Mouse (Mus musculus) midbrain, embryonic 15.5 days (tissue): ENCODE results near the gene Dab1. TPM values are rescaled to one million over a fixed set of nuclear protein-coding genes. Genes with fewer than 3 reads are reported as not detected.

Experiments
- ATAC-seq: fragments of 200-750 bp; cut with Nextera tagmentation; replicated peaks from 2 replicates; pipeline ENCODE4 v1.8.0; 2017; ENCODE audit warnings: moderate TSS enrichment
- H3K27ac ChIP-seq: fragments of 300-500 bp; sonication (generic); 2 replicates; pipeline ENCODE4 v1.5.1; 2015; ENCODE audit warnings: mild to moderate bottlenecking, inconsistent platforms
- H3K27me3 ChIP-seq: fragments of 300-500 bp; sonication (generic); replicated peaks from 2 replicates; pipeline ENCODE4 v1.6.1; 2015; ENCODE audit warnings: inconsistent platforms
- H3K36me3 ChIP-seq: fragments of 300-500 bp; sonication (generic); replicated peaks from 2 replicates; pipeline ENCODE4 v1.6.1; 2015; ENCODE audit warnings: inconsistent platforms
- H3K4me1 ChIP-seq: fragments of 300-500 bp; sonication (generic); 2 replicates; pipeline ENCODE4 v1.6.1; 2015; ENCODE audit warnings: inconsistent platforms
- H3K4me2 ChIP-seq: fragments of 300-500 bp; sonication (generic); 2 replicates; pipeline ENCODE4 v1.6.1; 2015; ENCODE audit warnings: inconsistent platforms, mild to moderate bottlenecking, moderate library complexity
- H3K4me3 ChIP-seq: fragments of 300-500 bp; sonication (generic); 2 replicates; pipeline ENCODE4 v1.5.1; 2015; ENCODE audit warnings: mild to moderate bottlenecking, inconsistent platforms
- H3K9ac ChIP-seq: fragments of 300-500 bp; sonication (generic); 2 replicates; pipeline ENCODE4 v1.6.1; 2015; ENCODE audit warnings: mild to moderate bottlenecking, inconsistent platforms
- H3K9me3 ChIP-seq: fragments of 300-500 bp; sonication (generic); 2 replicates; pipeline ENCODE4 v1.6.1; 2016; ENCODE audit warnings: inconsistent platforms
- WGBS: fragments of 180-500 bp; shearing (Covaris S2); methylation state at CpG from one replicate; pipeline ENCODE4 v1.1.7; 2015; ENCODE audit warnings: mixed read lengths; 5-methylcytosine and 5-hydroxymethylcytosine counted together
- polyA plus RNA-seq: library from polyadenylated mRNA; unstranded; fragments of >200 nt; fragmentation: Nextera tagmentation; extraction: Ambion mirVana; gene quantifications from 2 replicates; pipeline ENCODE4 v1.2.1, GENCODE M21; 2015

Dab1 gene
- polyA plus RNA-seq, 1 experiment from 2014 or later, result 135 TPM

DNA sequence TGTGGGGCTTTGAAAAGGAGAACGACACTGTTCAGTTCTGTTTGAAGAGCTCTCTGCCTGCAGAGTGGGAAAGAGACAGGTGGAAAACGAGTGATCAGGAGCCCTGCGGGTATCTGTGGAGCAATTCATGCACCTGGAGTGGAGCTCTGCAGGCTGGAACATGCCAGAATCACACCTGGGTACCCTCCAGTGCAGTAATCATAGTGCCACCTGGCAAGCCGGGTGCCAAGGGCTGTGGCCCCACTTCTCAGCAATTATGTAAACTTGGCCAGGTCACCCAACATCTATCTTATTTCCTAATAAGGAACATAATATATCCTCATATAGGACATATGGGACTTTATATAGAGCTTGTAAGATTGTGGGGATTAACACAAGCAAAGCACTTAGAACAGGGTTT, 156.6 kb downstream of the Dab1 start:
- Histone ChIP-seq H3K4me3 (no peak overlapping the region), H3K36me3 (no peaks in the 10 kb centered on the region), H3K27me3 (no peaks in the 10 kb centered on the region), H3K4me1 (no peaks in the 10 kb centered on the region), H3K9ac (no peak overlapping the region), H3K4me2 (no peak overlapping the region), H3K27ac (no peak overlapping the region), H3K9me3 (no peaks in the 10 kb centered on the region)
- ATAC-seq, result no peak
- 80% methylated on average over 4 of the region's 4 CpGs for WGBS

DNA sequence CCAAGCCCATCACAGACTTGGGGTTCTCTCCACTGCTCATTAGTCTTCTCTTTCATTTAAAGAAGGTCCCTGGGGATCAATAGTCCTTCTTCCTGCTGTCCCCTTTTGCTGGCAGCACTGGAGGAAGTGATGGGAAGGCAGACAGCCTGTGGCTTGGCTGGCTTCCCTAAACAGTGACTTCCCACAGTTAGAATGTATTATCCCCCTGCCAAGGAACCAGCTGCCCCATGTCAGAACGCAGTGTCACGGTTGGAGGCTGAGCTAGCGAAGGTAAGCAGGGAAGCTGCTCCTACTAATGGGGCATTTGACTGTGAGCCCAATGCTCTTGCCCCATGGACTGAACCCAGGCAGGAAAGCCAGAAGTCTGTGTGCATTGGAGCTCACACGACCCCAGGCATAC, 162.2 kb downstream of the Dab1 start:
- no peak overlapping the region for H3K4me3 ChIP-seq
- no peaks in the 10 kb centered on the region for H3K9me3 ChIP-seq
- no peaks in the 10 kb centered on the region for H3K36me3 ChIP-seq
- no peak overlapping the region for H3K27ac ChIP-seq
- 66% methylated on average over 4 of the region's 4 CpGs for WGBS
- H3K4me2 ChIP-seq, result no peak overlapping the region
- no peak overlapping the region for H3K9ac ChIP-seq
- H3K27me3 ChIP-seq, result no peaks in the 10 kb centered on the region
- H3K4me1 ChIP-seq, result no peaks in the 10 kb centered on the region
- no peak for ATAC-seq

DNA sequence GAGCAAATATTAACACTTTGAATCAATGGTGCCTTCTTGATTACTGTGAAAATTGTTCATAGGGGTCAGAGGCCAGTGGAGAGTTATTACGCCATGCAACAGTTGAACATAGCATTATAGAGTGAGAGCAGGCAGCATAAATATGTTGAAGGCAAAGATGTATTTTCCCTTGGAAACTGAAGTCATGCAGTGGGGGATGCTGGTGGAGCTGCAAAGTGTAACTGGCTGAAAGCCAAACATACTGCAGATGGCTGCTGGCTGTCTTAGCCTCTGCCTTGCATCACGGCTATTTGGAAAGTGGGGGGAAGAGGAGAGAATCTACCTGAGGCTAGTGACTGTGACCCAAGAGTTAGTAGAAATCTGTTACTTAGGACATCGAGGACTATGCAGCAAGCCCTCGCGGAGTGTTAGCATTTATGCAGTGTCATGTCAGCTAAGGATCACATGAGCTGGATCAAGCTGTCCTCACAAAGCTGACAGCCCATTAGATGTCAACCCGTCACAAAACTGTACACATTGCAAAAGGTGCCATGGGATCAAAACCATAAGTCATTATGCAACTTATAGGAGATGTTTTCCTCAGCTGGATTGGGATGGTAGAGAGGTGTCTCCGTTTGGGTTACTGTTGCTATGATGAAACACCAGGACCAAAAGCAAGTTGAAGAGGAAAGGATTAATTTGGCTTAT, 164.5 kb downstream of the Dab1 start:
- 92% methylated on average over 7 of the region's 7 CpGs for WGBS
- Histone ChIP-seq H3K36me3 (no peaks in the 10 kb centered on the region), H3K4me3 (no peak overlapping the region), H3K9ac (no peak overlapping the region), H3K4me1 (no peaks in the 10 kb centered on the region), H3K27ac (no peak overlapping the region), H3K27me3 (no peaks in the 10 kb centered on the region), H3K9me3 (no peaks in the 10 kb centered on the region), H3K4me2 (no peak overlapping the region)
- no peak for ATAC-seq

DNA sequence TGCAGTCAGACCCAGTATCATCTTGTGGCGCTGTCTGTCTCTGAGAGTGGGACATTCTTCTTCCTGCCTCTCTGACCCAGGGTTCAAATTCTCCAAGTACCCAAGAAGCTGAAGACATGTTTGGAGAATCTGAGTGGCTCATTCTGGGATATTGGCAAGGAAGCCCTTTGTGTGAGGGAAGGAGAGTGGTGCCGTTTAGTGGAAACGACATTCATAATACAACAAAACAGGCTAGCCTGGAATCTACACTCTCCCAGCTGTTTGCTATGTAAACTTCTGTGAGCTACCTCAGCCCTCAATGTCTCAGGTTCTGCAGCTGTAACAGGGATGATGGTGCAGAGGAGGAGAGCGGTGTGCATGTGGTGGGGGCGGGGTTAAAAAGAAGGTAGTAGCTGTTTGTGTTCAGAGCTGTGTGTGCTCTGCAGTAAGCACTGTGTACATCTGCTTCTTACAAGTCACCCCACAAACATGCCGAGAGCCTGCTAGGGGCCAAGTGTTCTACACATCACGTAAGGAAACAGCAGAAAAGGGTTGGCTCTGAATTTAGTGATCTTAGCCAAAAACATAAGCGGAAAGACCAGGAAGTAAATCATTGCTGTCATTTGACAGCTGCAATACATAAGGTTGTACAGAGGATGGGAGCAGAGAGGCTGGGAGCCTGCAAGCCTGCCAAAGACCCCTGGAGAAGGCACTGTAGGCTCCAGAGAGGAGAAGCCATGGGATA, 174.6 kb downstream of the Dab1 start:
- peaks cover 13% of the 10 kb centered on the region for H3K4me1 ChIP-seq

DNA sequence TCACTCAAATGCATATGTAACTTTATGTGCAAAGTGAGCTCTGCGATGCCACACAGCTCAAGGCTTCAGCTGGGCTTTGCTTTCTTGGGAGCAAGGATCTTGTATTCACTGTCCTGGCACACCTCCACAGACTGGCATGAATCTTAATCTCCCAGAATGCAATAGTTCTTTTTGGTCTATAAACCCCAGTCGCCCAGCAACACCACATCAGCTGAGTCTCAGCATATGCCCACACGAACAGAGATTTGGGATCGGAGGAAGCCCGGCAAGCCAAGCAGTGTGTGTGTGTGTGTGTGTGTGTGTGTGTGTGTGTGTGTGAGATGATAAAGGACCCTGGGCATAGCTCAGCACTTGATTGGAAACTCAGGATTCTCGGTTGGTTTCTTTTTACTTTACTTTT, 177.3 kb downstream of the Dab1 start:
- no peak for ATAC-seq

More for the DNA sequence above, 174.6 kb downstream of the Dab1 start:
- H3K27me3 ChIP-seq, result no peaks in the 10 kb centered on the region
- H3K36me3 ChIP-seq, result no peaks in the 10 kb centered on the region
- H3K4me3 ChIP-seq, result no peak overlapping the region
- H3K4me2 ChIP-seq, result no peak overlapping the region
- no peak overlapping the region for H3K27ac ChIP-seq
- no peak for ATAC-seq
- 86% methylated on average over 8 of the region's 8 CpGs for whole genome bisulfite sequencing
- no peak overlapping the region for H3K9ac ChIP-seq
- H3K9me3 ChIP-seq, result no peaks in the 10 kb centered on the region

DNA sequence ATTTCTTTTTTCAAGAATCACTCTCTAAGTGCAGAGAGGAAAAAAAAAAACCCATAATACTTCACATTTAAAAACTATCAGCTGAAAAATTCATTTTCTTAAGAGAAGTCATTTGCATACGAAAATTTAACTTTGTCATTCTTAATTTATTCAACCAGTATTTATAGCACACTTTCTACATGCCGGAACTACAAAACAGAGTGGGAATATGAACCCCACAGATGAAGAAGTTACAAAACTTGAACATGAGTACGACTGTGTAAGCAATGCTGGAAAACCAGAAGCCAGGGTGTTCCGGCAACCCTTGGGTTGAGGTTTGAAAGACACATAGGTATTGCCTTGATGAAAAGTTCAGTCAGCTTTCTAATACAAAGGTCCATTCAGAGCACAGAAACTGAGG, 183.3 kb downstream of the Dab1 start:
- H3K36me3 ChIP-seq, result no peaks in the 10 kb centered on the region
- H3K4me3 ChIP-seq, result no peak overlapping the region
- H3K9ac ChIP-seq, result no peak overlapping the region
- H3K9me3 ChIP-seq, result no peaks in the 10 kb centered on the region
- ATAC-seq, result no peak
- peaks cover 11% of the 10 kb centered on the region; the same call in 1 of the 2 replicates for H3K4me1 ChIP-seq
- H3K27me3 ChIP-seq, result no peaks in the 10 kb centered on the region
- no peak overlapping the region for H3K4me2 ChIP-seq
- WGBS, result 92% methylated on average over 4 of the region's 4 CpGs
- H3K27ac ChIP-seq, result no peak overlapping the region

More for the DNA sequence above, 177.3 kb downstream of the Dab1 start:
- Histone ChIP-seq H3K36me3 (no peaks in the 10 kb centered on the region), H3K27ac (no peak overlapping the region), H3K9me3 (no peaks in the 10 kb centered on the region), H3K4me1 (peaks cover 13% of the 10 kb centered on the region), H3K27me3 (no peaks in the 10 kb centered on the region), H3K9ac (no peak overlapping the region), H3K4me2 (no peak overlapping the region), H3K4me3 (no peak overlapping the region)
- 68% methylated on average over 6 of the region's 6 CpGs for WGBS

DNA sequence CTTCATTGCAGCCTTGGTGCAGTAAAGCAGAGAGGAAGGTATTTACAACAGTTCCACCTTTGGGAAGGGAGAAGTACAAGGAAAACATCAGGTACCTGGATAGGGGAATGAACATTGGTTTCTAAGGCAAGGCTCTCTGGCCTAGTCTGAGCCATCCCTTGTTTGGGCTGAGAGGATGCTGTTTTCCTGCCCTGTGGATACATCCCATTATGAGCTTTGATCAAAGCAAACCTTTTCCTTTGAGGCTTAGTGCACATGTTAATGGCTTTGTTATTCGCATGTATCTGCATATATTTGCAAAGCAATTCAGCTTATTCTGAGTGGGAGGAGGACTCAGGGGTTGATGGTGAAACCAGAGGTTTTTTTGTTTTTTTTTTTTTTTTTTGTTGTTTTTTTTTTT, 185.3 kb downstream of the Dab1 start:
- H3K27ac ChIP-seq, result no peak overlapping the region
- peaks cover 11% of the 10 kb centered on the region; the same call in 1 of the 2 replicates for H3K4me1 ChIP-seq
- ATAC-seq, result peak; percentile 58; the same call in 1 of the 2 replicates
- H3K9me3 ChIP-seq, result no peaks in the 10 kb centered on the region
- WGBS, result 35% methylated on average over 1 of the region's 1 CpGs
- H3K27me3 ChIP-seq, result no peaks in the 10 kb centered on the region
- H3K9ac ChIP-seq, result no peak overlapping the region
- H3K4me2 ChIP-seq, result no peak overlapping the region
- H3K36me3 ChIP-seq, result no peaks in the 10 kb centered on the region
- no peak overlapping the region for H3K4me3 ChIP-seq

DNA sequence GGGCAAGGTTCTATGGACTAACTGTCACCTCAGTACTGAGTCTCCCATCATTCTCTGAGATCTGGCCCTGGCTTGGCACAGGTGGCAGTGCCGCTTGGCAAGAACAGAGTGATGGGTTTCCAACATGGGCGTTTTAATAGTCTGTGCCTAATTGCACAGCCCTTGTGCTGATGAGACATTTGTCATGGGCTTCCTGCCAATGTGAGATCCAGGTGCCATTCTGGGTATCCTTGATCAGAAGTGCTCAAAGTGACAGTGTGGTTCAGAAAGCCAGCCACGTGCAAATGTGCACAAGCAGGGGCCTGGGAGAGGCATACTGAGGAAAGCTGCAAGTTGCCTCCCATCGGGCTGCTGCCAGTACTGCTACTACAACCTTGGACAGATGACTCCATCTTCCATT, 203.5 kb downstream of the Dab1 start:
- no peak overlapping the region for H3K4me2 ChIP-seq
- H3K9ac ChIP-seq, result no peak overlapping the region
- no peaks in the 10 kb centered on the region for H3K27me3 ChIP-seq
- WGBS, result 84% methylated on average over 4 of the region's 4 CpGs
- no peak overlapping the region for H3K27ac ChIP-seq
- no peaks in the 10 kb centered on the region for H3K4me1 ChIP-seq
- H3K36me3 ChIP-seq, result no peaks in the 10 kb centered on the region
- no peak for ATAC-seq
- no peak overlapping the region for H3K4me3 ChIP-seq
- H3K9me3 ChIP-seq, result no peaks in the 10 kb centered on the region

DNA sequence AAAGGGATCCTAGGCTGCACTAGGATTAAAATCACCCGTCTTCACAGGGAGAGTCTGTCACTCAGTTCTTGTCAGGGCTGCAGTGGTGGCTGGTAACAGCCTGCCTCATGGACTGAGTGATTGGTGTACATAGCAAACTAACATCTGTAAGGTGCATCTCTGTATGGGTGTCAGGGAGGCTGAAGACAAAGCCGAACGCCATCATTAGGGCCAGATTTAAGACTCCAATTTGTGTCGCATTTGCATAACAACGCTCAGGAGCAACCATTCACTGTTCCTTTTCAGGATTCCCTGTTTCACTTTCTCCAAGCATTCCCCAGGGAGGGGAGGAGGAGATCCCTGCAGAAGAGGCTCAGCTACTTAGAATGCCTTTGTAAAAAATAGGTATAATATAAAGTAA, 219.2 kb downstream of the Dab1 start:
- Histone ChIP-seq H3K4me2 (no peak overlapping the region), H3K9me3 (no peaks in the 10 kb centered on the region), H3K9ac (no peak overlapping the region), H3K27ac (no peak overlapping the region), H3K4me3 (no peak overlapping the region), H3K4me1 (peaks cover 6% of the 10 kb centered on the region), H3K36me3 (no peaks in the 10 kb centered on the region), H3K27me3 (no peaks in the 10 kb centered on the region)
- 8% methylated on average over 5 of the region's 5 CpGs for WGBS
- no peak; the same call in 1 of the 2 replicates for ATAC-seq

DNA sequence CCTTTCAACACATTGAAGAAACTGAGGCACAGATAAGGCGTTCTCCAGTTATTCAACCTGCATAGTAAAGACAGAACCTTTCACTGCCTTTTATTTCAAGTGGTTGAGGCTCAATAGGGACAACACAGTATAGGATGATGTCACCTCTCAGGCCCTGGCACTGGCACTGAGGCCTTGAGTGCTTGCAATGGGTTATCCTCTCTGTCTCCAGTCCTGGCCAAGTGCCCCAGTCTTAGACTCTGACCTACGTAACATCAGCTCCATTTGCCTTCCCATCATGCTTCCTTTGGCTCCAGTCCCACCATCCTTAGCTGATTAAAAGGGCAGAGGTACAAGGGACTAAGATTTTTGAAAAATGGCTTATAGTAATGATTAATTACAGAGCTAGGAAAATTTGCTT, 220.4 kb downstream of the Dab1 start:
- WGBS, result 89% methylated on average over 2 of the region's 2 CpGs
- Histone ChIP-seq H3K9me3 (no peaks in the 10 kb centered on the region), H3K9ac (no peak overlapping the region), H3K4me1 (peaks cover 6% of the 10 kb centered on the region), H3K4me3 (no peak overlapping the region), H3K27me3 (no peaks in the 10 kb centered on the region), H3K4me2 (no peak overlapping the region), H3K27ac (no peak overlapping the region), H3K36me3 (no peaks in the 10 kb centered on the region)
- ATAC-seq, result no peak

DNA sequence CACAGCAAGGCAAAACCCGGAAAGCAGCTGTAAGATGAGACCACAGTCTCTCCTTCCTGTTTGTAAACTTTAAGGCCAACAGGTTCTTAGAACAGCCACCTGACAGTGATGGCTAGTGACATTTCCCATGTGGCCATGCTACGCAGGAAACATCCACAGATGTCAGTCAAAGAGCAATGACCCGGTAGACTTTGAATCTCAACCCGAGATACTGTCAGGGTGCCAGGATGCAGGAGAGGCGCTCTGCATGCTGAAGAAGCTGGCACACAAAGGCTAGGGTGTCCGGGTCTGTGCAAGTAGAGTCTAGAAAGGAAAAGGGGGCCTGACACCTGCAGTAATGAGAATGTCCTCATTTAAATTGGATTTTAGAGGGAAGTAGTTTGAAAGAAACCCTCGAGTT, 222.0 kb downstream of the Dab1 start:
- no peaks in the 10 kb centered on the region for H3K36me3 ChIP-seq
- H3K27ac ChIP-seq, result no peak overlapping the region
- H3K9me3 ChIP-seq, result no peaks in the 10 kb centered on the region
- no peak for ATAC-seq
- WGBS, result 56% methylated on average over 7 of the region's 7 CpGs
- peaks cover 10% of the 10 kb centered on the region for H3K4me1 ChIP-seq
- H3K9ac ChIP-seq, result no peak overlapping the region
- H3K27me3 ChIP-seq, result no peaks in the 10 kb centered on the region
- no peak overlapping the region for H3K4me2 ChIP-seq
- H3K4me3 ChIP-seq, result no peak overlapping the region

DNA sequence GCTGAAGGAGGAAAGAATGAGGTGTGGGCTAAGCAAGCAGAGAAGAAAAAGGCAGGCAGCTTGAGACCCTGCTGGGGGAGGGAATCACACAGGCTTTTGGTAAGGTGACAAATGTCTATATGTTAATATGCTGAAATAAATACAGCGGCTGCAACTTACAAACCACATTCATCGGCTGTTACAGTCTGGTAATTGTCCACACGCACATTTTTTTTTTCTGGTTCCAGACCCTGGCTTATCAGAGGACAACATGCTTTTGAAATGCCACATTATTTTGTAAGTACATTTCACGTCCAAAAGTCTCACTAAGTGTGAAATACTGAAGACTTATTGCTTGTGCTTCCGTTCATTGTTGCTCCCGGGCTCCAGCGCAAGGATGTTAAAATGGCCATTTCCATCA, 225.5 kb downstream of the Dab1 start:
- ATAC-seq, result no peak
- Histone ChIP-seq H3K27ac (no peak overlapping the region), H3K4me3 (no peak overlapping the region), H3K9ac (0 out of 2 replicates have a peak overlapping the region, but pooled peaks have one; percentile 12), H3K4me1 (peaks cover 7% of the 10 kb centered on the region; the same call in 1 of the 2 replicates), H3K27me3 (no peaks in the 10 kb centered on the region), H3K9me3 (no peaks in the 10 kb centered on the region), H3K4me2 (no peak overlapping the region), H3K36me3 (no peaks in the 10 kb centered on the region)
- 70% methylated on average over 7 of the region's 7 CpGs for WGBS

DNA sequence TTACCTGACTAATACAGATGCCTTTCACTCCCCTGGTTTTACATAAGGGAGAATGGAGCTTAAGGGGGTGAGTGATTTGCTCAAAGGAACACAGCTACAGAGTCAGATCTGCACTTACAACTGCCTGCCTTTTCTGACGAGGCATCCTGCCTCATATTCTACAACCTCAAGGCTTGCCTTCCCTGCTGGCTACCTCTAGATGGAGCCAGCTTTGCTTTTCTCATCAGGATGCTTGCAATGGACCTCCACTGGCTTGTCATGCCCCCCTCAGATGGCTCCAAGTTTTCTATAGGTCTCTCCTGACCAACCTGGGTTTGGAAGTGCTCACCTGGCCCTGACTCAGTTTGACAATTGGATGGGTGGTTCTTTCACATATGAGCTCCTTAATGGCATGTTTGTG, 238.0 kb downstream of the Dab1 start:
- no peak overlapping the region for H3K4me2 ChIP-seq

More for the DNA sequence above, 238.0 kb downstream of the Dab1 start:
- H3K36me3 ChIP-seq, result no peaks in the 10 kb centered on the region
- 32% methylated on average over 1 of the region's 1 CpGs for WGBS
- H3K9me3 ChIP-seq, result no peaks in the 10 kb centered on the region
- no peak overlapping the region for H3K4me3 ChIP-seq
- ATAC-seq, result no peak
- H3K27ac ChIP-seq, result no peak overlapping the region
- H3K4me1 ChIP-seq, result no peaks in the 10 kb centered on the region
- H3K9ac ChIP-seq, result no peak overlapping the region
- no peaks in the 10 kb centered on the region for H3K27me3 ChIP-seq
